Mouse (Mus musculus) heart, embryonic 12.5 days (tissue): Measurements from ENCODE around the gene Ahrr. TPM values are rescaled to one million over a fixed set of nuclear protein-coding genes. Genes with fewer than 3 reads are reported as not detected.

Experiments
- ATAC-seq: fragments of 200-750 bp; cut with Nextera tagmentation; 2 replicates; pipeline ENCODE4 v1.8.0; 2017; ENCODE audit warnings: moderate TSS enrichment, moderate library complexity; ENCODE audit not compliant: insufficient number of reproducible peaks, low FRiP score
- H3K27ac ChIP-seq: fragments of 300-500 bp; sonication (generic); 2 replicates; pipeline ENCODE4 v1.5.1; 2016; ENCODE audit warnings: mild to moderate bottlenecking, moderate library complexity; ENCODE audit not compliant: poor library complexity, severe bottlenecking
- H3K27me3 ChIP-seq: fragments of 300-500 bp; sonication (generic); replicated peaks from 2 replicates; pipeline ENCODE4 v1.6.1; 2016; ENCODE audit warnings: mild to moderate bottlenecking, moderate library complexity
- H3K36me3 ChIP-seq: fragments of 300-500 bp; sonication (generic); 2 replicates; pipeline ENCODE4 v1.6.1; 2016; ENCODE audit warnings: mild to moderate bottlenecking, moderate library complexity
- H3K4me1 ChIP-seq: fragments of 300-500 bp; sonication (generic); replicated peaks from 2 replicates; pipeline ENCODE4 v1.6.1; 2016; ENCODE audit warnings: mild to moderate bottlenecking
- H3K4me2 ChIP-seq: fragments of 300-500 bp; sonication (generic); 2 replicates; pipeline ENCODE4 v1.6.1; 2016; ENCODE audit warnings: mild to moderate bottlenecking, moderate library complexity
- H3K4me3 ChIP-seq: fragments of 300-500 bp; sonication (generic); 2 replicates; pipeline ENCODE4 v1.5.1; 2016; ENCODE audit warnings: mild to moderate bottlenecking
- H3K9ac ChIP-seq: fragments of 300-500 bp; sonication (generic); 2 replicates; pipeline ENCODE4 v1.6.1; 2016; ENCODE audit warnings: mild to moderate bottlenecking, moderate library complexity
- H3K9me3 ChIP-seq: fragments of 300-500 bp; sonication (generic); replicated peaks from 2 replicates; pipeline ENCODE4 v1.6.1; 2016; ENCODE audit warnings: mild to moderate bottlenecking, moderate library complexity
- WGBS: fragments of 180-500 bp; shearing (Covaris S2); methylation state at CpG from one replicate; pipeline ENCODE4 v1.1.7; 2016; 5-methylcytosine and 5-hydroxymethylcytosine counted together
- polyA plus RNA-seq: library from polyadenylated mRNA; unstranded; fragments of >200 nt; fragmentation: Nextera tagmentation; extraction: Ambion mirVana; gene quantifications from 2 replicates; pipeline ENCODE4 v1.2.1, GENCODE M21; 2016

Gene Ahrr
- polyA plus RNA-seq = 0.73 and 0.82 TPM in 2 replicates

DNA sequence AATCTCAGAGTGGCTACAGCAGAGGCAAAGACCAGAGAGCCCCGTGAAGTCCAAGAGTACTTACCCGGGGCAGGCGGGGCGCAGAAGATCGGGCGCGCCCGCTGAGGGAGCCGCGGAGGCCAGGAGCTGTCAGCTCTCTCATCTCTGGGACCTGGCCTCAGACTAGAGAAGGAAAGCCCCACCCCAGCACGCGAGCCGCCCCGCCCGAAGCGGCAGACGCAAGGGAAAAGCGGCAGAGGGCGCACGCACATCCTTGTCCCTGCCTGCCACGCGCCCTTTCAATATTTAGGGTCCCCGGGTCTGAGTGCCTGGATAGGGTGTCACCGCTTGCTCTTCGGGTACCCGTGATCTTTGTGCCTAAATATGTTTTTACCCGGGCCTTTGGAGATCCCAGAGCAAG is at the start of gene Ahrr:
Gene Ahrr (minus strand): TSS at position 165 of the 400 bp plus-strand sequence.
- WGBS = under 1% methylated on average over 27 of the region's 27 CpGs
- peaks cover 31% of the 10 kb centered on the region for H3K27me3 ChIP-seq
- H3K4me3 ChIP-seq = peak within 1 kb of the TSS; percentile 24
- no peak for ATAC-seq
- no peaks in the 10 kb centered on the region for H3K9me3 ChIP-seq
- no peaks in the 10 kb centered on the region for H3K36me3 ChIP-seq
- H3K4me2 ChIP-seq = peak within 1 kb of the TSS; percentile 60
- H3K27ac ChIP-seq = no peak within 1 kb of the TSS
- 0 out of 2 replicates have a peak, but pooled peaks cover 4% of the 10 kb centered on the region for H3K4me1 ChIP-seq
- H3K9ac ChIP-seq = peak within 1 kb of the TSS; percentile 2; the same call in 1 of the 2 replicates

- no peak for ATAC-seq
- H3K4me1 ChIP-seq = no peaks in the 10 kb centered on the region
- H3K4me3 ChIP-seq = no peak overlapping the region
- no peaks in the 10 kb centered on the region for H3K9me3 ChIP-seq
- no peaks in the 10 kb centered on the region for H3K27me3 ChIP-seq
- 55% methylated on average over 3 of the region's 3 CpGs for WGBS
- peaks cover 70% of the 10 kb centered on the region for H3K36me3 ChIP-seq
- H3K27ac ChIP-seq = no peak overlapping the region
- no peak overlapping the region for H3K9ac ChIP-seq
- no peak overlapping the region for H3K4me2 ChIP-seq
These were observed 48.9 kb upstream of the Ahrr start for GRCm38 (mm10) chr13:74341036-74341435.

DNA sequence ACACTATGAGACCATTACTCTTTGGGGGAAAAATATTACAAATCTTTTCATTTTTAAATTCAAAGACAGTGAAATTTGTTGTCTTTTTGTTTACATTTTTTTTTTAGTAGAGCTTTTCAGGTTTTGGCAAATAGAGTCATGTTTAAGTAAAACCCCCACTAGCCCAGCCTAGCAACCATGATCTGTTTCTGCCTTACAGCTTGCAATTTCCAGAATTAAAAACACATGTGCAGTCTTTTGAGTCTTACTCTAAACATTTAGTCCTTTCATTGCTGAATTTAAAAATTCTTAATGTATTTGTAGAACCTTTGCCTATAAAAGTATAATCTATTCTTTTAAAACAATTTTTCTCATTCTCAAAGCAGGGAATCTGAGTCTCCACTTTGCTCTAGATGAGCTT is 37.2 kb upstream of the Ahrr start:
- no peak overlapping the region for H3K4me2 ChIP-seq
- no peak overlapping the region for H3K27ac ChIP-seq
- no peaks in the 10 kb centered on the region for H3K4me1 ChIP-seq
- H3K36me3 ChIP-seq = peaks cover 77% of the 10 kb centered on the region
- no peak for ATAC-seq
- H3K4me3 ChIP-seq = no peak overlapping the region
- H3K27me3 ChIP-seq = no peaks in the 10 kb centered on the region
- H3K9ac ChIP-seq = no peak overlapping the region
- no peaks in the 10 kb centered on the region for H3K9me3 ChIP-seq

DNA sequence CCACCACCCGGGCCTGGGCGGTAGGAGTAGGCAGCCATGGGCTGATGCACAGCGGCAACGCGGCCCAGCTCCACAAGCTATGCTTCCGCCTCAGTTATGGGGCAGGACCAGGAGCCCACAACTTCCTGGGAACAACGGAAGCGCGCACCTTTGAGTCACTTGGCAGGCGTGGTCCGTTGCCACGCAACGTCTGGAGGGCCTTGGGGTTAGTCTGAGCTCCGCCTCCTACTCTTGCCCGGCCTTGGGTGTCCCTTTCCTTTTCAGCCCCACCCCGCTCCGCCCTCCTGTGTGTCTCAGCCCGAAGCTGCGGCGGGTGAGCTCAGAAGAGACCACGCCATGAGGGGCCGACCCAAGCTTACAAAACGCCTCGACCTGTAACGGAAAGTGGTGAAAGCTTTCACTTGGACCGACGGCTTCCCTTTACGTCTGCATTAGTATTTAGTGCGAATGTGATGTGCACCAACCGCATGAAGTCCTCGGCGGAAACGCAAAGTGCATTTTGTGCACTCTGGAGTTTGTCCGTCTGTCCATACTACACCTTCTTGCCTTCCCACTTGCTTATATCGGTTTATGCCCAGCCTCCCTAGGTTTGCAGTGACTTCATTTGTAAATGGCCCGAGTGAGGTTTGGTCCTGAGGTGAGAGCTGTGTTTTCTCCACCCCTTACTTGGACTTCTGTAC is 25.2 kb upstream of the Ahrr start, which contains the start of gene Pdcd6:
Gene Pdcd6 (minus strand): TSS at position 411 of the 680 bp plus-strand sequence.
- H3K27ac ChIP-seq = peak within 1 kb of the TSS; percentile 52

GRCm38 (mm10) chr13:74316789-74317169 is 24.6 kb upstream of the Ahrr start:
- Histone ChIP-seq H3K9me3 (no peaks in the 10 kb centered on the region), H3K27me3 (no peaks in the 10 kb centered on the region), H3K27ac (peak overlapping the region; percentile 51; the same call in 1 of the 2 replicates), H3K36me3 (peaks cover 28% of the 10 kb centered on the region), H3K4me2 (peak overlapping the region; percentile 72), H3K9ac (peak overlapping the region; percentile 88), H3K4me3 (peak overlapping the region; percentile 92), H3K4me1 (peaks cover 10% of the 10 kb centered on the region; the same call in 1 of the 2 replicates)
- no peak; the same call in 1 of the 2 replicates for ATAC-seq
- 3% methylated on average over 15 of the region's 15 CpGs for WGBS

More for the DNA sequence above, 25.2 kb upstream of the Ahrr start, which contains the start of gene Pdcd6:
- Histone ChIP-seq H3K4me1 (peaks cover 10% of the 10 kb centered on the region; the same call in 1 of the 2 replicates), H3K9ac (peak within 1 kb of the TSS; percentile 88), H3K9me3 (no peaks in the 10 kb centered on the region), H3K4me2 (peak within 1 kb of the TSS; percentile 72), H3K4me3 (peak within 1 kb of the TSS; percentile 92), H3K36me3 (peaks cover 32% of the 10 kb centered on the region), H3K27me3 (no peaks in the 10 kb centered on the region)
- peak; percentile 100 for ATAC-seq
- WGBS = 0% methylated on average over 36 of the region's 36 CpGs

DNA sequence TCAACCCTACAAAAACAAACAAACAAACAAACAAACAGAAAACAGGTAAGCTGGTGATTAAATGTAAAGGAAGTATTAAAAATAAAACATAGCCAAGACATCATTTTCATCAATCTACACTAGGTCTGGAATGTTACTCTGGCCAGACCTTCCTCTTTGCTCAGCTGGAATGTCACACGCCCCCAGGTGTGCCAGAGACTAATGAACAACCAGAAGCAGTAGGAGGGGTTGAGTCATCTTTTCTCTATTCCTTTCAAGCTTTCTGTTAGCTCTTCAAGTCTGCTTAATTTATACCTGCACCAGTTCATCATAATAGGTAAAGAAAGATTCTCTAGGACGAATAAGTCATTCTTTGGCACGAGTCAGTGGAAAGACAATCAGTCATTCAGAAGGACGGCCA is 24.3 kb upstream of the Ahrr start:
- Histone ChIP-seq H3K4me1 (peaks cover 10% of the 10 kb centered on the region; the same call in 1 of the 2 replicates), H3K4me2 (peak overlapping the region; percentile 72), H3K36me3 (peaks cover 28% of the 10 kb centered on the region), H3K9ac (peak overlapping the region; percentile 88), H3K27me3 (no peaks in the 10 kb centered on the region), H3K9me3 (no peaks in the 10 kb centered on the region), H3K27ac (no peak overlapping the region), H3K4me3 (peak overlapping the region; percentile 92)
- 27% methylated on average over 4 of the region's 4 CpGs for WGBS
- ATAC-seq = no peak

- Histone ChIP-seq H3K27me3 (no peaks in the 10 kb centered on the region), H3K9ac (no peak overlapping the region), H3K36me3 (peaks cover 24% of the 10 kb centered on the region), H3K4me3 (no peak overlapping the region), H3K4me2 (no peak overlapping the region), H3K9me3 (no peaks in the 10 kb centered on the region), H3K4me1 (peaks cover 10% of the 10 kb centered on the region; the same call in 1 of the 2 replicates), H3K27ac (no peak overlapping the region)
- no peak for ATAC-seq
- WGBS = 92% methylated on average over 3 of the region's 3 CpGs
These were observed 22.5 kb upstream of the Ahrr start for GRCm38 (mm10) chr13:74314616-74315015.

DNA sequence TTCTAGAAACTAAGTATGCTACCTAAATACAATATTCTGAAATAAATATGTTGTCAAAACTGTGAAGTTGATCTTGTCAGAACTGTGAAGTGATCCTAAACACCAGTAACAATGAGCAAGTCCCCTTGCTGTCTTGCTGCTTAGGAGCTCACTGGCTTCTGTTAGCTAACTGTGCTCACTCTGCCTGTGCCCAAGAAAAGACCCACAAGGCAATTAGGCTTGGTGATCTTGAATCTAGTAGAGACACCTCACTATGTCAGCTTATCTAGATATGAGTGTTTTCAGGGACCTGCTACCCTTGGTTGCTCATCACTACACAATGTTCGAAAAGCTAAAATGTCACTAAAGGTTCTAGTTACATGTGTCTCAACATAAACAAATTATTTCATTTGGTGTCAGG is 13.6 kb upstream of the Ahrr start:
- 93% methylated on average over 1 of the region's 1 CpGs for WGBS
- Histone ChIP-seq H3K27me3 (no peaks in the 10 kb centered on the region), H3K36me3 (peaks cover 76% of the 10 kb centered on the region), H3K4me3 (no peak overlapping the region), H3K27ac (no peak overlapping the region), H3K4me1 (no peaks in the 10 kb centered on the region), H3K9ac (no peak overlapping the region), H3K4me2 (no peak overlapping the region), H3K9me3 (no peaks in the 10 kb centered on the region)
- no peak for ATAC-seq

DNA sequence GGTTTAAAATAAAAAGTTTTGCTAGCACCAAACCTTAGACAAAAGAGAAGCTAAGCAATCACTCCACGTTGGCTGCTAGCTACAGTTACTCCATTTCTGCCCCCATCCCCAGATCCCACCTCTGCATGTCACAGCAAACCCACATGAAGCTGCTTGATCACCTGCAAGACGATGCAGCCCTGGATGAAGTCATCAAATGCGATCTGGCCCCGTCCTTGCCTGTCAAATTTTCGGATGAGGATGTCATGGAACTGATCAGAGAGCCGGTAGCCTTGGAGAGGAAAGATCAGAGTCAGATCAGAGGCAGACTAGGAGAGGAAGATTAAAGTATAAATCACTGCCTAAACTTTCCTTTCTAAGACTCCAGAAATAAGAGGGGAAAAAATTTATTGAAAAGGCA is 13.2 kb upstream of the Ahrr start:
- 87% methylated on average over 6 of the region's 6 CpGs for WGBS
- Histone ChIP-seq H3K4me3 (no peak overlapping the region), H3K4me2 (no peak overlapping the region), H3K27me3 (no peaks in the 10 kb centered on the region), H3K9ac (no peak overlapping the region), H3K4me1 (no peaks in the 10 kb centered on the region), H3K36me3 (peaks cover 72% of the 10 kb centered on the region), H3K9me3 (no peaks in the 10 kb centered on the region), H3K27ac (no peak overlapping the region)
- no peak for ATAC-seq

DNA sequence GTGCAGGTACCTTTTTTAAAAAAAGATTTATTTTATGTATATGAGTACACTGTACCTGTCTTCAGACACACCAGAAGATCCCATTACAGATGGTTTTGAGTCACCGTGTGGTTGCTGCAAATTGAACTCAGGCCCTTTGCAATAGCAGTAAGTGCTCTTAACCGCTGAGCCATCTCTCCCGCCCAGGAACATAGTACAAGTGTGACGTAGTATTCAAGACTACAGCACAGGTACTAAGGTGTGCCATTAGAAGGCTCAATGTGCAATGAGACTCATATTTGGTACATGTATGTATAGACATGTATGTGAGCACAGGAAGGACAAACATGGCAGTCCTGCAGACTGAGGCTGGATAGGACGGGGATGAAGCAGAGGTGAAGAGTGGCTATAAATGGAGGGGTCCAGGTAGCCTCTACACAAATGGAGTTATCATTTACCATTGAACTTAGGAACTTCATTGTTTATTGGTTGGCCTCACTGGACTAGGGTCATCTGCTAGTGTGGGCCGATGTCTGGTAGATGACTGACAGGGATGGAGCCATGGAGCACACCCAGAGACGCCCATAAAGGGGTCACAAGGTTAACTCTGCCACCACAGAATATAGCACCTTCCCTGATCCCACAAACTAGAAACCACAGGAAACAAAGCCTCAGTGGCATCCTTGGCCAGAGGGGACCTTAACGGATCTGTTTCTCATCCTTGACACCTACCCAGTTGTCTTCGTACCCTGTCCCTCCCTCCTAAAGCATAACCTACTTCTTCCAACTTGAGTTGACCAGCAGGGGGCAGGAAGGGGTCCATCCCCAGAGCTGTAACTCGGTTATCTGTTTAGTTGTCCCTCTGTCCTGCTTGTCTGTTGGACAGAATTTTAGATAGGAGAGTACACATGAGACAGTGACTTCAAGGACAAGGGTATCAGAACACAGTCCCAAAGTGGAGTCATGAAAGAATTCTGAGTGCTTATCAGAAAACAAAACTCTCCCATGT is 10.2 kb upstream of the Ahrr start:
- Histone ChIP-seq H3K27ac (no peak overlapping the region), H3K36me3 (peaks cover 48% of the 10 kb centered on the region)

DNA sequence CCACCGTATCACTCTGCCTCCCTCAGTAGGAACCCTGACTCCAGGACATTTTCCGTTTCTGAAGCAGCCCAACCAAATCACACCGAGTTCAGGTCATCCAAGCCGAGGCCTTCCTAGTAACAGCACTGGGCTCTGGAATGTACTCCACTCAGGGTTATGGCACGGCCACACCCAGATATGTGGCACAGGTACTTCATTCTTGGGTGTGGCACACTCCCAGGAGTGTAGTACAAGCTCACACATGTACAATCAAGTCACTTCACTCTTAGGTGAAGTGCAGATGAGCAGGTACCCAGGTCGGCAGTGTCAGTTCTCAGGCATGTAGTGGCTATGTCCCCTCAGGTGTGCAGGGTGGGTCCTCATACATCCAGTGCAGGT is 9.5 kb upstream of the Ahrr start:
- H3K4me1 ChIP-seq = no peaks in the 10 kb centered on the region
- H3K4me2 ChIP-seq = no peak overlapping the region
- peaks cover 41% of the 10 kb centered on the region for H3K36me3 ChIP-seq
- 65% methylated on average over 6 of the region's 6 CpGs for WGBS
- ATAC-seq = no peak
- H3K27me3 ChIP-seq = no peaks in the 10 kb centered on the region
- no peaks in the 10 kb centered on the region for H3K9me3 ChIP-seq
- no peak overlapping the region for H3K27ac ChIP-seq
- H3K9ac ChIP-seq = no peak overlapping the region
- H3K4me3 ChIP-seq = no peak overlapping the region

More for the DNA sequence above, 10.2 kb upstream of the Ahrr start:
- Histone ChIP-seq H3K9ac (no peak overlapping the region), H3K9me3 (no peaks in the 10 kb centered on the region), H3K4me3 (no peak overlapping the region), H3K27me3 (no peaks in the 10 kb centered on the region), H3K4me1 (no peaks in the 10 kb centered on the region), H3K4me2 (no peak overlapping the region)
- no peak for ATAC-seq
- whole genome bisulfite sequencing = 75% methylated on average over 10 of the region's 10 CpGs
